Mouse (Mus musculus): ENCODE results near the gene 4930402F06Rik. TPM values are rescaled to one million over a fixed set of nuclear protein-coding genes. Genes with fewer than 3 reads are reported as not detected.

The 4930402F06Rik gene
- polyA plus RNA-seq, 1 experiment from 2014 or later = not detected

DNA sequence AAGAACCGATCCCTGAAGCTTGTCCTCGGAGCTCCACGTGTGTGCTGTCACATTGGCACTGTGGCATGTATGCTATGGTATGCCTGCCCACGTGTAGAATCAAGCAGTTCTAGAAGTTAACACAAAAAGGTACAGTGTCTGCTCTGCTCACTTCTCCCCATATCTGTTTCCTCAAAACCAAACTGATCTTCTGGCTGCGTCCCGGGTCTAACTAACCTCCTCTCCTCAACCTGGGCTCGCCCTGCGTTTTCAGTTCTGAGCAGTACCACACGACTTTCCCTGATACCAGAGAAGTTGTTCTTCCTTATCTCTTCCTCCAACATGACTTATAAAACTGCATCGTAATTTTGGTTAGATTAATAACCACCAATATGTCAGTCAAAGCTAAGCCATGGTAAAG, 69.4 kb downstream of the 4930402F06Rik start:
- H3K9ac ChIP-seq (ENCODE audit: low read length) = no peak overlapping the region
- no peaks in the 10 kb centered on the region for H3K27me3 ChIP-seq (ENCODE audit: control insufficient read depth, insufficient read depth, low read length)
- H3K27ac ChIP-seq (ENCODE audit: low read length) = no peak overlapping the region
- ATAC-seq (ENCODE audit: insufficient read depth, low FRiP score) = no peak
- no peaks in the 10 kb centered on the region for H3K9me3 ChIP-seq (replicated peaks; ENCODE audit: control insufficient read depth, low read length)
- 60% methylated on average over 10 of the region's 10 CpGs for WGBS
- no peak overlapping the region for H3K4me3 ChIP-seq (replicated peaks; ENCODE audit: low read length)
- no peaks in the 10 kb centered on the region for H3K36me3 ChIP-seq (ENCODE audit: control insufficient read depth, insufficient read depth, low read length)
- no peak overlapping the region; the same call in 1 of the 2 replicates for H3K4me2 ChIP-seq (ENCODE audit: low read depth, low read length)
- peaks cover 13% of the 10 kb centered on the region; the same call in 1 of the 2 replicates for H3K4me1 ChIP-seq (ENCODE audit: control insufficient read depth, insufficient read depth, low read length)

GRCm38 (mm10) chr2:35326931-35327330, 70.0 kb downstream of the 4930402F06Rik start:
- Histone ChIP-seq H3K9me3 (replicated peaks; ENCODE audit: control insufficient read depth, low read length) (no peaks in the 10 kb centered on the region), H3K9ac (ENCODE audit: low read length) (no peak overlapping the region), H3K27ac (ENCODE audit: low read length) (no peak overlapping the region), H3K36me3 (ENCODE audit: control insufficient read depth, insufficient read depth, low read length) (no peaks in the 10 kb centered on the region), H3K4me2 (ENCODE audit: low read depth, low read length) (no peak overlapping the region), H3K27me3 (ENCODE audit: control insufficient read depth, insufficient read depth, low read length) (no peaks in the 10 kb centered on the region), H3K4me3 (replicated peaks; ENCODE audit: low read length) (no peak overlapping the region), H3K4me1 (ENCODE audit: control insufficient read depth, insufficient read depth, low read length) (peaks cover 13% of the 10 kb centered on the region; the same call in 1 of the 2 replicates)
- no peak for ATAC-seq (ENCODE audit: insufficient read depth, low FRiP score)
- WGBS = 49% methylated on average over 1 of the region's 1 CpGs

DNA sequence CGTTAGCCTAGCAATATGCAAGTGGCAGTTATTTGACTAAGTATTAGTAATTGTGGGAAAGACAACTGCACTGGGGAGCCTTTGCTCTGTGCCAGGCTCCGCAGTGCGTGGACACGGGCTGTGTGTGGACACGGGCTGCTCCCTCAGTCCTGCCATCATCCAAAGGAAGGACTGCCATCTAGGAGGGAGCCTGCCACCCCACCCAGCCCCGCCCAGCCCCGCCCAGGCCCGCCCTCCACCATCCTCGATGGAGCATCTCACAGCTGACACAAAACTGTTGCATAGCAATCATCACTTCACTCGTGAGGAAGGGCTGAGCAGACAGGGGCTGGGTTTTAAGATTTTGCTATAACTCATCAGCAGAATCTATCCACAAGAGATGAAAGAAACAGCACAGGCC, 71.0 kb downstream of the 4930402F06Rik start:
- Histone ChIP-seq H3K27me3 (ENCODE audit: control insufficient read depth, insufficient read depth, low read length) (no peaks in the 10 kb centered on the region), H3K9me3 (replicated peaks; ENCODE audit: control insufficient read depth, low read length) (no peaks in the 10 kb centered on the region), H3K4me3 (replicated peaks; ENCODE audit: low read length) (no peak overlapping the region), H3K36me3 (ENCODE audit: control insufficient read depth, insufficient read depth, low read length) (no peaks in the 10 kb centered on the region), H3K27ac (ENCODE audit: low read length) (0 out of 2 replicates have a peak overlapping the region, but pooled peaks have one; percentile 8), H3K9ac (ENCODE audit: low read length) (no peak overlapping the region), H3K4me1 (ENCODE audit: control insufficient read depth, insufficient read depth, low read length) (peaks cover 13% of the 10 kb centered on the region; the same call in 1 of the 2 replicates), H3K4me2 (ENCODE audit: low read depth, low read length) (no peak overlapping the region)
- 63% methylated on average over 10 of the region's 10 CpGs for WGBS
- no peak for ATAC-seq (ENCODE audit: insufficient read depth, low FRiP score)

Other genes with a start within 250 kb of the 4930402F06Rik start
- 292 and 332 TPM in 2 replicates for gene Rab14, start 196.1 kb downstream of the 4930402F06Rik start, polyA plus RNA-seq (2015; fragmentation: Nextera tagmentation; extraction: Ambion mirVana)
- gene Gsn, start 140.8 kb downstream of the 4930402F06Rik start, polyA plus RNA-seq (2015; fragmentation: Nextera tagmentation; extraction: Ambion mirVana) = 386 and 449 TPM in 2 replicates
- gene Stom, start 60.2 kb downstream of the 4930402F06Rik start, polyA plus RNA-seq (2015; fragmentation: Nextera tagmentation; extraction: Ambion mirVana) = 87.3 and 88.9 TPM in 2 replicates
- not detected in 2 replicates for gene 4930568D16Rik, start 29.4 kb downstream of the 4930402F06Rik start, polyA plus RNA-seq (2015; fragmentation: Nextera tagmentation; extraction: Ambion mirVana)
- gene Ggta1, start 66.1 kb upstream of the 4930402F06Rik start, polyA plus RNA-seq (2015; fragmentation: Nextera tagmentation; extraction: Ambion mirVana) = 28.1 and 28.9 TPM in 2 replicates
- gene Dab2ip, start 161.1 kb upstream of the 4930402F06Rik start, polyA plus RNA-seq (2015; fragmentation: Nextera tagmentation; extraction: Ambion mirVana) = 29.2 and 31.2 TPM in 2 replicates